Mouse (Mus musculus) CH12.LX (cell line): ENCODE data around the gene Eif3k.

Source experiments
- CHD1 ChIP-seq: IDR thresholded peaks from 2 replicates; pipeline ENCODE4 v1.6.1; 2012; ENCODE audit warnings: low read depth, low read length, improper control_type of control experiment, inconsistent platforms
- CTCF ChIP-seq, 2 experiments: IDR thresholded peaks in 1 of 2; conservative IDR thresholded peaks in 1 of 2; 2 replicates each; pipeline ENCODE4 v1.5.1; 2011 to 2012; ENCODE audit warnings: low read depth in 2 of 2, low read length in 2 of 2, improper control_type of control experiment in 1 of 2, inconsistent platforms in 1 of 2, mild to moderate bottlenecking in 1 of 2, moderate library complexity in 1 of 2
- E2F4 ChIP-seq: IDR thresholded peaks from 2 replicates; pipeline ENCODE4 v1.6.1; 2011; ENCODE audit warnings: low read depth, low read length, improper control_type of control experiment; ENCODE audit not compliant: insufficient replicate concordance
- ELF1 ChIP-seq: IDR thresholded peaks from 2 replicates; pipeline ENCODE4 v1.6.1; 2014; ENCODE audit warnings: low read depth, mild to moderate bottlenecking, inconsistent platforms, low read length, improper control_type of control experiment
- EP300 ChIP-seq: IDR thresholded peaks from 2 replicates; pipeline ENCODE4 v1.6.1; 2011; ENCODE audit warnings: low read length, improper control_type of control experiment
- GABPA ChIP-seq: IDR thresholded peaks from 2 replicates; pipeline ENCODE4 v1.6.1; 2012; ENCODE audit warnings: low read depth, low read length, improper control_type of control experiment, inconsistent platforms; ENCODE audit not compliant: insufficient replicate concordance
- HCFC1 ChIP-seq: IDR thresholded peaks from 2 replicates; pipeline ENCODE4 v1.6.1; 2012; ENCODE audit warnings: low read depth, mild to moderate bottlenecking, inconsistent platforms, low read length, improper control_type of control experiment
- IRF4 ChIP-seq: IDR thresholded peaks from 2 replicates; pipeline ENCODE4 v1.6.1; 2014; ENCODE audit warnings: low read depth, mild to moderate bottlenecking, inconsistent platforms, low read length, improper control_type of control experiment
- JUND ChIP-seq: conservative IDR thresholded peaks from 2 replicates; pipeline ENCODE4 v1.6.1; 2011; ENCODE audit warnings: low read depth, low read length, improper control_type of control experiment
- MAX ChIP-seq: IDR thresholded peaks from 2 replicates; pipeline ENCODE4 v1.6.1; 2011; ENCODE audit warnings: low read length, improper control_type of control experiment
- NELFE ChIP-seq: IDR thresholded peaks from 2 replicates; pipeline ENCODE4 v1.6.1; 2011; ENCODE audit warnings: low read depth, low read length, improper control_type of control experiment
- POLR2A ChIP-seq: IDR thresholded peaks from 2 replicates; pipeline ENCODE4 v1.6.1; 2011; ENCODE audit warnings: low read depth, mild to moderate bottlenecking, improper control_type of control experiment, low read length
- TCF12 ChIP-seq: IDR thresholded peaks from 2 replicates; pipeline ENCODE4 v1.6.1; 2014; ENCODE audit warnings: low read depth, mild to moderate bottlenecking, inconsistent platforms, low read length, improper control_type of control experiment
- USF1 ChIP-seq: IDR thresholded peaks from 2 replicates; pipeline ENCODE4 v1.6.1; 2014; ENCODE audit warnings: low read depth, mild to moderate bottlenecking, inconsistent platforms, low read length, improper control_type of control experiment

DNA sequence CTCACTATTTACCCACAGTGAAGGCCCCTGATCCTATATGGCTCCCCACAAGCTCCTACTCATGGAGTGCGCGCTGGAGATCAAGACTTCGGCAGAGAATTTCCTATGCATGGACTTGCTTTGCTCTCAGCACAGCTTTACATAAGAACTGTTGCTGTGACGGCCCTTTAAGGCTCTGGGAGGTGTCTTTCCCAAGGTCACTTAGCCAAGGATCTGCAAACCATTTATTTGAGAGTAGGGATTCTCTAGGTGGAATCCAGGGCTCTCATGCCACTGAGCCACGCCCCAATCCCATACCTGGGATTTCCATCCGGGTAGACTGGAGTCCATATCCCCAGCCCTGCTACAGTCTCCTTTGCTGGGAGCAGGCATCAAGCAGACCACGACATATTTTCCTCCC is 35.6 kb upstream of the Eif3k start:
- no peak for TF ChIP-seq USF1
- TF ChIP-seq MAX: no peak
- no peak for TF ChIP-seq POLR2A
- TF ChIP-seq E2F4: no peak
- TF ChIP-seq CTCF (conservative IDR thresholded peaks at IDR 0.05 in 1 of 2, IDR thresholded peaks at IDR 0.05 in 1 of 2; ENCODE audit: low read depth in 2 of 2, low read length in 2 of 2): no peak
- TF ChIP-seq EP300: no peak
- TF ChIP-seq GABPA: no peak
- no peak for TF ChIP-seq IRF4
- TF ChIP-seq CHD1: no peak
- TF ChIP-seq ELF1: no peak
- TF ChIP-seq HCFC1: no peak
- TF ChIP-seq JUND: no peak
- no peak for TF ChIP-seq TCF12
- TF ChIP-seq NELFE: no peak
